Mouse (Mus musculus) adrenal gland, postnatal 4 days (tissue): Measurements from ENCODE around the gene Tsks. TPM values are rescaled to one million over a fixed set of nuclear protein-coding genes. Genes with fewer than 3 reads are reported as not detected.

Experiments used
- DNase-seq, 2 experiments: peaks; one replicate each; pipeline ENCODE4 v3.0.0; 2021 to 2022; ENCODE audit warnings: low spot score in 2 of 2, mixed read lengths in 2 of 2
- long read RNA-seq, 2 experiments: library from polyadenylated mRNA; stranded (forward); transcript quantifications; one replicate each; pipeline ENCODE4 v2.0.0; 2021
- total RNA-seq, 2 experiments: library from RNA; stranded (reverse); gene quantifications; 2 replicates each; pipeline ENCODE4 v1.2.3; 2021

The Tsks gene
- total RNA-seq, result under 1 TPM in 1 of 2 experiments, not detected in 1; 0.39 TPM
- long read RNA-seq, experiment 1, result 0 reads
- long read RNA-seq, experiment 2, result 0 reads

DNA sequence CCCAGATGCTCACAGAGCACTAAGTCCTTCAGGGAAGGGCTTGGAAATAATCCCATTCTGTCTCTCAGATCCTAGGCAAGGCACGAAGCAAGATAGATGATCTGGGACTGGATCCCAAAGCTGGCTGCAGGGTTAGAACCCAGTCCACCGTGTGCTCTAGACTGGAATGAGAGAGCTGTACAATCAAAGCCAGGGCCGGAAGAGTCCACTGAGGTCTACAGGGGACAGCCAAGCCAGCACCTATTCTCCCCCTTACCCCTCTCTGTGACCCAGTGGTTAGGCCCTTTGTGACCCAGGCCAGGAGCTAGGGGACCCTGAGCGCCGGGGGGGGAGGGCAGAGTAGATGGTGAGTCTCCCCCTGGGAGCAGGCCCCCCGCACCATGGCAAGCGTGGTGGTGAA lies at the start of gene Tsks:
Gene Tsks (plus strand): TSS at position 301 of the 400 bp plus-strand sequence.
- DNase-seq, result no peak

DNA sequence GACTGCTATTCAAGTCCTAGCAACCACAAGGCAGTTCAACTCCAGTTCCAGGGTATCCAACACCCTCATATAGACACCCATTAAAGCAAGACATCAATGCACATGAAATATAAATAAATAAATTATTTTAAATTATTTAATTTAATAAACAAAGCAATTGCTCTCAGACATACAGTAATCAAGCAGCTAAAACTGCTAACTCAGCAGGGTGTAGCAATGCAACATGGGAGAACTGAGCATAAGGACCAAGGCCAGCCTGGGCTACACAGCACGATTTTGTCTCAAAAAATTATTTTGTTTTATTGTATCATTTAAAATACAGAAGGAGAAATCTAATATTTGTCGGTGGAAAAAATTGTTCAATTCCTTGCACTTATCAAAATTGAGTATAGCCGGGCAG lies 48.8 kb upstream of the Tsks start:
- no peak for DNase-seq

DNA sequence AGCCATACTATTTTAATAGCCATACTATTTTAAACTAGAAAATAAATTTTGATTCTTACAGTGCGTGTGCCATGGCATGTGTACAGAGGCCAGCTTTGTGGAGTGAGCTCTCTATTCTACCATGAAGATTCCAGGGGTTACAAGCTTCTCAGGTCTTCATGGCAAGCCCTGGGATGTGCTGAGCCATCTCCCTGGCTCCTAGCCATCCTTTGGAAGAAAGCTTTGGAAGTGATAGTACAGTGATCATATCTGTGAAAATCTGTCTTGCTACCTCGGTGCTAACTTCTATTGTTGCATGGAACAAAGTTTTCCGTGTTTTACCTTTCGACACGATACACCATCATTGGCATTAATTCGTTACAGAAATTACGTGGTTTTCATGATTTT lies 47.8 kb upstream of the Tsks start:
- no peak for DNase-seq

DNA sequence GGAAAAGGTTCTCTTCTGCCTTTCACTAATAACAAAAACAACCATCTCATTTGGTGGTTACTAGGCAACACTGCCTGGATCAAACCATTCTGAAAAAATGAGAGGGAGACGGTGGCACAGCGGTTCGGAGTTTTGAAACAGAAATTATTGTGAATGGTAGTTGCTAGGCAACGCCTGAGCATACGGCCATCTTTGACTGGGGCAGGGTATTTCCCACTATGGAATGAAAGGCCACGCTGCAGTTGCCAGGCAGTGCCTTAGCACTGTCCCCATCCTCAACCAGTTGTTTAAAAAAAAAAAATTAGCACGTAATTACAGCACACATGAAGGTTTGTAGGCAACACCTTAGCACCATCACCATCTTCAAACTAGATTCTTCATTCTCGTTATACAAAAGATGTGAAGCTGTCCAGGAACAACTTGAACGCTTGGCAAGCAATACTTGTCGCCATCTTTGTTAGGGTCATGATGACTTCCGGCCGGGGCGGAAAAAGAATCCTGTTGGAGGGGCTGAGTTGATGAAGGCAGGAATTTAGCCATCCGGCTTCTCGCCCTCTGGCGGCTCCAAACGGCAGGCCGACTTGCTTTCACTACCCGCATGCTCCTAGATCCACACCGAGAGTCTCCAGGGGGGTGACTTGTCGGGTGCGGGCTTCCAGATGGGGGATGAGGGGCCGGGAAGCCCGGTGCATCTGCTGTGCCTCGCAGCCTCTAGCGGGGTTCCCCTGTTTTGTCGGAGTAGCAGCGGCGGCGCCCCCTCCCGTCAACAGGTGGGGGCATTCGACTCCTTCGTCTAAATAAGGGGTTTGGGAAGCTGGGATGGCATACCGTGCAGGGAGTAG lies 47.2 kb upstream of the Tsks start, which contains the start of gene Fuz:
Gene Fuz (plus strand): TSS at position 487 of the 842 bp plus-strand sequence.
- DNase-seq, result peak; percentile 63 to 82

DNA sequence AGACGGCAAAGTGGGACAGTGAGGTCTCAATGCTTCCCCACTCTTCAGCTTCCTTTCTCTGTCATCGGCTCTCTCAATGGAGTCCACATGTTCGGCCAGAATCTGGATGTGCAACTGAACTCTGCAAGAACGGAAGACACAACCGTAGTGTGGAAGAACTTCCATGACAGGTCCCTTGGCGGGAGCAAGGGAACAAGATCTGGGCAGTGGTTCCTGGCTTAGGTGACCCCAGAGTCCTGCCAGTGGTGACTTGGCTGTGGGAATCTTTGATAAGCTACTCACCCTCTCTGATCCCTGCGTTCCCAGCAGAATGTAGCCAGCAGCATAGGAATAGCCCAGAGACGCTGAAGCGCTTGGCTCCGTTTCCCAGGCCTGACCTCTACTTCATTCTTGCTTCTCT lies 46.5 kb upstream of the Tsks start:
- DNase-seq, result no peak

DNA sequence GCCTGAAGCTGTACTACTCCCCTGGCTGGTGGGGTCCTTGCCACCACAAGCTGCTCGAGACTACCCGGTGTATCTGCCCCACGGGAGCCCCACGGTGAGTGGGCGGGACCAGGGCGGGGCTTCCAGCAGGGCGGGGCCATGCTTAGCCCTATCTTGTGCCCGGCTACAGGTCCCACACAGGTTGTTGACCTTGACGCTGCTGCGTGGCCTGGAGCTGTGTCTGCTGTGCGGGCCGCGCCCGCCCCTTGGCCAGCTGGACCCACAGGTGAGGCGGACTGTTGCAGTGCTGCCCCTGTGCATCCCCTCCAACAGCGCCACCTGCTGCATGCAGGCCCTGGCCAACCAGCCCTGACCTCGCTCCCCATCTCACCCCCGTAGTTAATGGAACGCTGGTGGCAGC lies 44.4 kb upstream of the Tsks start:
- no peak for DNase-seq

DNA sequence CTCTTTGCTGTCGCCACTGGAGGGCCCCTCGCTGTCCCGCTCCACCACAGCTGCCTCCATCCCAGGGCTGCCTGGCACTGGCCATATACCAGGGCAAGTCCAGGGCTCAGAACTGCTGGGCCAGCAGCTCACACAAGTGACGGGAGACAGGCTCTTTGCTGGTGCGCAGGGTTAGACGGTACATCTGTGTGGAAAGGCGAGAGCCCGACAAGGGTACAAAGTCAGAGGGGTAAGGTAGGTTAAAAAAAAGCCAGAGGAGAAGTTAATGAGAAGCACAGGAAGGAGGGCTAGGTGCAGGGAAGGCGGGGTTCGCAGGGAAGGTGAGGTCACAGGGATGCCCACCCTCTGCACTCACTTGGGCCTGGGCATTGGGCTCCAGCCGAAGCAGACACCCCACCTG lies 42.4 kb upstream of the Tsks start:
- no peak for DNase-seq

DNA sequence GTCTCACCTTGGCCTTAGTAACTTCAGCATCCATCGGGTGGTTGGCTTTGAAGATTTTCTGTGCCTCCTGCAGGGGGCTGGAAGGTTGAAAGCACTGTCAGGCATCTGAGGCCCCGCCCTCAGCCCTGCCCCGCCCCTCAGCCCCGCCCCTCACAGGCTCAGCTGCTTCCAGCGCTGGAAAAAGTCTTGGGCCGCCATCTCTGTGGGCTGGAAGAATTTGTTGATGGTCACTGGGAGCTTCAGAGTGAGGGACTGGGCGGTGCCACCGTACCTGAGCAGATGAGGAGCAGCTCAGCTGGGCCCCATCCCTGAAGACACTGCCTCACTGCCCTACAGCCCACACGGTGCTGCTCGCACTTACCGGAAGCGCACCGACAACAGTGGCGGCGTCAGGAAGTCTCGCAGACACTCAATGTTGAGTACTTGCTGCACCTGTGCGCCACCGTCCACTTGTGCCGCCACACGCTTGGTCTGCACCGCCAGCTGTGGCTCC lies 41.7 kb upstream of the Tsks start:
- no peak for DNase-seq

DNA sequence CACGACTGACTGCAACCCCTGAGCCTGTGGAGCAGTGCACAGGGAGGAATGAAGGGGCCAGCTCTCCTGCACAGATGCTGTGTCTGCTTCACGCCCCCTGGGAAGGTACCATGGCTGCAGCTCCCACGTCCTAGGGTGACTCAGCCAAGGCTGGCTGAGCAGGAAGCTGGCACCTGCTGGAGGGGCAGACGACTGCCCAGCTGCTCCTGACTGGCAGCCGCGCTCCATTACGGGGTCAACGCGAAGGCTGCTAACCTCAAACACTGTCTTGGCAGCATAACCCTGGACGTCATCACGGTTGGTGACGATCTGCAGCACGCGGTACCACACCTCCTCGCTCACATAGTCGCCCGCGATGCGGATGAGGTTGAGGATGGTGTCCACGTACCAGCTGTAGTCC lies 37.6 kb upstream of the Tsks start:
- DNase-seq, result no peak

DNA sequence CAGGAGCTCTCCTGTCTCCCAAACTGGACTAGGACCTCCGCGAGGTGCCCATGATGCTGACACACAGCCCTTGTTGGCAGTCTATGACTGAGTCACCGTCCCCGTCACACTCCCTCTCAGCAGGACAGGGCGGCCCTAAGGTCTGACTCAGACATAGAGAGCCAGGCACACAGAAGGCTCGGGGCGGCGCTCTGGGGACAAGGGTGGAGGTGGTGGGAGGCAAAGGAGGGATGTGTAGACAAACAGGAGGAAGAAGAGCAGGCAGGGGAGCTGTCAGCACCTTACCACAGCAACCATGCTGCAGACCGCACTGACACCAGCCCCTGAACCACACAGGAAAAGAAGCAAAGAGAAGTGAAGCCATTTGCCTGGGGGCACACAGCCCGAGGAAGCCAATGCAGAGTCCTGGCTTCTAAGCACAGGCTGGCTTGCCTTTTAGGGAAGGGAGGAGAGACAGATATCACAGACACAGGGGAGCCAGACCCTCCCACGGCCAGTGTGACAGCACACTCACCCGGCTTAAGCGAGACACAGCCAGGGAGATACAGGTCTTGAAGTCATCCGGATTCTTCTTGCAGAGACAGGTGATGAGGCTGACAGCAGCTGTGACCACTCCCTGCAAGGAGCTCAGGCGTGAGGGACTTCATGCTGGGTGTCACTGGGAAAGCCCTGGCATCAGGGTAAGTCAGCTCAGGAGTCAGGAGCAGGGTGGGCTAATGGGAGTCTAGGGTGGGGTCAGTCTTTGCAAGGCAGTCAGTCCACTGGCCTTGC lies 34.1 kb upstream of the Tsks start:
- DNase-seq, result no peak

DNA sequence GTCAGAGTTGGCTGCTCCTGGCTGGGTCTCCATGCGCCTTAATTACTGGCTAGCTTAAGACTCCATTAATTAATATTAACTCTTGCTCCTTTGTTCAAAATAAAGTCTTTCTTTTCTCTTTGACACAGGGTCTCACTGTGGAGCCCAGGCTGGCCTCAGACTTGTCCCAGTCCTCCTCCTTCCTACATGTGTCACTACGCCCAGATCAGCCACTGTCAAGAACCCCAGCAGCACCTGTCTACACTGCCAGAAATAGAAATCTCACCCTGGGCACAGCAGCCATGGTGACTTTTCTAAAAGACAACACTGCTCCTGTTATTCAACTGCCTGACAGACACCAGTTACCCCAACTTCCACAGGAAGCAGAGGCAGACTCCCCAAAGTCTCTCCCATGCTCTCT lies 28.6 kb upstream of the Tsks start:
- DNase-seq, result no peak

DNA sequence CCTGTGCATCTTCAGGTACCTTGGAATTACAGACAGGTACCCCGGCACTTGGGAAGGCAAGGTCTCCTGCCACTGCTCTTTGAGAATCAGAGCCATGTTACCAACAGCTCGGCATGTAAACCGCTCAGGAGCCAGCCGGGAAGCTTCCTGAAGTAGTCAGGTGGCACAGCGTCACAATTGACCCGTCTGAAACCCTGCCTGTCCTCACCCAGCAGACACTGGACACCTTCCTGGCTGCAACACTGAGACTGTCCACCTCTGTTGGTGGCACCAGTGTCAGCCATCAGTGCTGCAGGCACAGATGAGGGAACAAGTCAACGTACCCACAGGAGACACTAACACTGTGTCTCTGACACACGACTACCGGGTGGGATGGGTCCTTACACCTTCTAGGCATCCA lies 27.7 kb upstream of the Tsks start:
- DNase-seq, result peak in 1 of 2 experiments; percentile 1

DNA sequence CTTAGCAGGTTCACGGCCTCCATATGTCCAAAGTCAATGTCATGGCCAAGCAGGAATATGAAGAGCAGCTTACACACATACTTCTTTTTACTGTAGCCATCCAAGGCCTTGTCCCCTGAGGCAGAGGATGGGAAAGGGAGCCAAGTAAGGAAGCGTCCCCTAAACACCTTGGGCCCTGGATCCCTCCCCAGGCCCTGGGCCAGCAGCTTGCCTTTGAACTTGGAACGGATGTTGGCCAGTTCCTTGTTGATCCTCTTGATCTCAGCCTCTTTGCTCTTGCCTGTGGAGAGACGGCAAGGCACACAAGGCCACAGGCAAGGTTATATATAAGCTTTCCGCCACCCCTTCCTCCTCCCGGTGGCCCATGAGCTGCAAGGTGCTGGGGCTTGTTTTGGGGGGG lies 26.8 kb upstream of the Tsks start:
- DNase-seq, result peak in 1 of 2 experiments; percentile 1

DNA sequence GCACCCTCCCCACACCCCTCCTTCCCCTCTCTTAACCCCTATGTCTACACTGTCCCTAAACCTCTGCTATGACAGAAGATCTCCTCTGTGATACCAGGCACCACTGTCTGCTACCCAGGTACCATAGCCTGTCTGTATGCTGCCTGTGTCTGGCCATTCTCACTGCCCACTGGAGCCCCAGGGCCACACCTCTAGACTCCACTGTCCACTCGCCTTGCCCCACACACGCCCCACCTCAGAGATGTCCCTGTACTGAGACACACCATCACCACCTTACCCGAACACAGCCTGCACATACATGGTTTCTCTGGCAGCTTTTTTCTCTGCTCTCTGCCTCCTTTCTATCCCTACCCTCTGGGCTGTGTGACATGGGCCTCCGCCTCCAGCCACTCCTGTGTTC lies 26.1 kb upstream of the Tsks start:
- DNase-seq, result peak in 1 of 2 experiments; percentile 2

DNA sequence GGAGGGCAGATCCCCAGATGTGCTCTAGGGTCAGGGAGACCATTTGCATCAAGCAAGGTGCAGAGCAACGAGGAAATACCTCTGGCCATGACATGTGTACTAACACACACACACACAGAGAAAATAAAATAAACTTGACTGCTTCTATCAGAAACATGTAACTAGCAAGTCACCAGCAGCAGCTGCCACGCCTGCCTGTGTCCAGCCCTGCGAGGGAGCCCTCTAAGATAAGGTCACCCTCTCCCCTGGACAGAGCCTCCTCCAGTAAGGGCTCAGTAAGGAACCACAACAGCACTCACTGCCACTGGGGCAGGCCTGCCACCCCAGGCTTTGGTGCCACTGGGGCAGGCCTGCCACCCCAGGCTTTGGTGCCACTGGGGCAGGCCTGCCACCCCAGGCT lies 24.8 kb upstream of the Tsks start:
- DNase-seq, result no peak

DNA sequence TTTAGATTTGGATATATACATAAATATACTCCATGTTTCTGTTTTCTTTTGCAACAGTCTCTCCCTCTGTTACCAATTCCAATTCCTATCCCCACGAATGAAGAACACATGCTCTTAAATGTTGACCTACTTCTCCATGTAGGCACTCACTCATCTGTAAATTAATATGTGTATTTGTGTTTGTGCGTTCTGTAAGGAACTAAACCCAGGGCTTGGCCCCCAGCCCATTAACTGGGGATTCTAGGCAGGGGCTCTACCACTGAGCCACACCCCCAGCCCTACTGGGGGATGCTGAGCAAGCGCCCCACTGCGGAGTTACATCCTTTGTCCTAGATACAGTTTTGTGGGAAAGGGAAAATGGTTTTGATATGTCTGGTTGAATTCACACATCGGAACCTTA lies 23.9 kb upstream of the Tsks start:
- no peak for DNase-seq

DNA sequence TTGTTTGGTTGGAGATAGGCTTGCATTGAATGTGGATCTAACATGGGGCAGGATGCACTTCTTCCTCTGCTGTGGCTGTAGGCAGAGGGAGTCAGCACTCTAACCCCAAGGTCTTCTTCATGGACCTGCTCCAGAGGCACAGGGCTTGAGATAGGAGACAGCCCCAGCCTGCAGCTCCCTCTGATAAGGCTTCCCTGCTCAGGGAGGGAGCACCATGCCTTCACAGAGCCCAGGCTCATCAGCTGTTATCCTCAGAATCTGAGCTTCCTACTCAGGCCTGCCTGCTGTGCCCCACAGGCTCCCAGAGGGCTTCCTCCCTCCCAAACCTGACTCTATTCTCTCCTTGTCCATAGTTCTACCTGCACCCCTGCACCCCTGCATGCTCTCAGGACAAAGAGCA lies 20.5 kb upstream of the Tsks start:
- DNase-seq, result no peak

DNA sequence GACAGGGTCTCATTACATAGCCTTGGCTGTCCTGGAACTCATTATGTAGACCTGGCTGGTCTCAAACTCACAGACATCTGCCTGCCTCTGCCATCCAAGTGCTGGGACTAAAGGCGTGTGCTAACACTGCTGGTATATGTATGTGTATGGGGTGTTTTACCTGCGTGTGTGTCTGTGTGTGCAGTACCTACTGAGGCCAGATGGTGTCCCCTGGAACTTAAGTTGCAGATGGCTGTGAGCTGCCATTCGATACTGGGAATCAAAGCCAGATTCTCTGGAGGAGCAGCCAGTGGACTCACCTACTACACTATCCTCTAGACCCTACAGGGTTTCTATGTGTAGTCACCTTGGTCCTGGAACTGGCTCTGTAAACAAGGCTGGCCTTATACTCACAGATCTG lies 17.5 kb upstream of the Tsks start:
- peak in 1 of 2 experiments; percentile 2 for DNase-seq

DNA sequence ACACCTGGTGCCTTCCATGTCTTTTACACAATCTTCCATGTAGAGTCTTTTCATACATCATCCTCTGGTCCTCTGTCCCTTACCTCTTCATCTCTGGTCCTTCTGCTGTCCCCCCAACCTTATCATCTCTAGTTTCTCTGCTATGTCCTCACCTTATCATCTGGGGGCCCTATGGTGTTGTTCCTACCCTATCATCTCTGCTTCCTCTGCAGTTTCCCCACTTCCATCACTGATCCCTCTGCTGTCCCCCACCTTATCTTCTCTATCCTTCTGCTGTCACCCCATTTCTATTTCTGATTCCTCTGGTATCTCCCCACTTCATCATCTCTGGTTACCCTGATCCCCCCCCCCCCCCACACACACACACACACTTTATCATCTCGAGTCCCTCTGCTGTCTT lies 14.4 kb upstream of the Tsks start:
- no peak for DNase-seq

DNA sequence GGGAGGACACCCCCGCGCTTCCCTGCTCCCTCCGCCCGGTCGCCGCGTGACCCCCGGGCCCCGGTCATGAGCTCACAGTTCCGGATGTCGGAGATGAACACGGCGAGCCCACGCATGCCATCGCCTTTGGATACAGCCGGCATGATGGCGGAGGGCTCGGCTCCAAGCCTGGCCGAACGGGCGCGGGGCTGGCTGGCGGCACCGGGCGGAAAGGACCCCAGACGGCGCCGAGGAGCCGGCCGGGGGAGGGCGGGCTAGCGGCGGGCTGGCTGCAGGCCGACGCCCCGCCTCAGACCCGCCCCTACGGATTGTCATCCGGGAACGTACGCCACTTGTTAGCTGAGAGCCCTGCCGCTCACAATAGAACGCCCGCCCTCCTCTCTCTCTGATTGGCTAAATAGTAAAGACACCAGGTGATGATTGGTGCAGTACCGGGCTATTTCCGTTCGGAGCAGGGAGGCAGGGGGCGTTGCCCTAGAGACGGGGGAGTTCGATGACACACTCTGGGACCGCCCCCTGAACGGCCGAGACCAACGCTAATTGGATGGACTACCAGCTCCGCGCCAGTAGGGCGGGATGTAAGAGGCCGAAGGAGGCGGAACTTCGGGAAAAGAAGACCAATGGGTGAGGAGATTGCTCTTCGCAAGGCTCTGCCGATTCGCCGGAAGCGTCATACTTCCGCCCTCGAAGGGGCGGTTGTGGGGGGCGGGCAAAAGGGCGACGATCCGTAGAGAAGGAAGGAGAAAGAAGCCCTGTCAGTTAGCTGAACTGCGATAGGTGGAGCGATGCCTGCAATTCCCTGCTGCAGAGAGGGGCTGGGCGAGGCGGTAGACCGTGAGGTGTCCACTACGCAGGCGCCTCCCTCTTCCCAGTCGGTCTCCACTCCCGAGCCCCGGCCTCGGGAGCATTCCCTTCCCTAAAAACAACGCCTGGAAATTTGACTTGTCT lies 13.5 kb upstream of the Tsks start, which contains the start of gene Ap2a1:
Gene Ap2a1 (minus strand): TSS at position 293 of the 948 bp plus-strand sequence.
- DNase-seq, result peak; percentile 90 to 99

DNA sequence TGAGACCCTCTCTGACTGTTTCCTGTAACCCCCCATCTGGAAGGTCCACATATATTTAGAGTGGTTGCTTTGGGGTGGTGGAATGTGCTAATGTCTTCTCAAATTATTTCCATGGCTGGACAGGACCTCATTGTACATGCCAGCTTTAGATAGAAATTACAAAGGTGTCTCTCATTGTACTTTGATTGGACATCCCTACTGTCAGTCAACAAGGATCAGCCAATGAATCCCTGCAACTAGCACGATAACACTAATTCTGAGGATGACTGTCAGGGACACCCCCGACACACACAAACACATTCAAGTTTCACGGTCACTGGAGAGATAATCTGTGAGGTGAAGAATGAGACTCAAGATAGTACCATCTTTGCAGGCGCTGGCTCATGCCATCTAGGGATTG lies 4.3 kb upstream of the Tsks start:
- no peak for DNase-seq
